Mouse (Mus musculus) stomach, postnatal 0 days (tissue): ENCODE measurements around the gene Olfr1162. TPM values are rescaled to one million over a fixed set of nuclear protein-coding genes. Genes with fewer than 3 reads are reported as not detected.
"Not testable (repeated sequence)": the region's sequence is repeated elsewhere in the genome, so short reads cannot be mapped to it uniquely, and the experiment has no call there.

ENCODE experiments used
- ATAC-seq: fragments of 200-750 bp; cut with Nextera tagmentation; 2 replicates; pipeline ENCODE4 v1.8.0; 2017; ENCODE audit not compliant: low FRiP score, low TSS enrichment
- DNase-seq: peaks from one replicate; pipeline ENCODE4 v3.0.0-alpha.2; 2016; ENCODE audit warnings: low spot score
- H3K27ac ChIP-seq: fragments of 300-500 bp; sonication (generic); replicated peaks from 2 replicates; pipeline ENCODE4 v1.5.1; 2014; ENCODE audit warnings: mild to moderate bottlenecking, control low read depth
- H3K27me3 ChIP-seq: fragments of 300-500 bp; sonication (generic); 2 replicates; pipeline ENCODE4 v1.6.1; 2014; ENCODE audit warnings: low read length; ENCODE audit not compliant: control insufficient read depth, insufficient read depth
- H3K36me3 ChIP-seq: fragments of 300-500 bp; sonication (generic); 2 replicates; pipeline ENCODE4 v1.6.1; 2014; ENCODE audit warnings: low read length, mixed read lengths; ENCODE audit not compliant: control insufficient read depth, insufficient read depth
- H3K4me1 ChIP-seq: fragments of 300-500 bp; sonication (generic); replicated peaks from 2 replicates; pipeline ENCODE4 v1.6.1; 2014; ENCODE audit warnings: antibody characterized with exemption; ENCODE audit not compliant: control insufficient read depth, insufficient read depth
- H3K4me2 ChIP-seq: fragments of 300-500 bp; sonication (generic); replicated peaks from 2 replicates; pipeline ENCODE4 v1.6.1; 2014; ENCODE audit warnings: low read depth, mild to moderate bottlenecking, control low read depth, moderate library complexity
- H3K4me3 ChIP-seq: fragments of 300-500 bp; sonication (generic); 2 replicates; pipeline ENCODE4 v1.5.1; 2014; ENCODE audit warnings: low read depth, low read length, control low read depth
- H3K9ac ChIP-seq: fragments of 300-500 bp; sonication (generic); 2 replicates; pipeline ENCODE4 v1.6.1; 2014; ENCODE audit warnings: mild to moderate bottlenecking, low read length, control low read depth, mixed read lengths
- H3K9me3 ChIP-seq: fragments of 300-500 bp; sonication (generic); 2 replicates; pipeline ENCODE4 v1.6.1; 2016; ENCODE audit warnings: low read length; ENCODE audit not compliant: control insufficient read depth
- CTCF ChIP-seq: IDR thresholded peaks from 2 replicates; pipeline ENCODE4 v1.5.1; 2016; ENCODE audit warnings: antibody characterized with exemption, low read depth, mild to moderate bottlenecking, moderate library complexity
- EP300 ChIP-seq: optimal IDR thresholded peaks from 2 replicates; pipeline ENCODE3; 2016; ENCODE audit warnings: antibody characterized with exemption
- WGBS: fragments of 180-500 bp; shearing (Covaris S2); extraction: QIAGEN DNeasy Blood & Tissue Kit; methylation state at CpG from one replicate; pipeline ENCODE4 v1.1.7; 2014; 5-methylcytosine and 5-hydroxymethylcytosine counted together
- polyA plus RNA-seq: library from polyadenylated mRNA; unstranded; fragments of >200 nt; fragmentation: Nextera tagmentation; extraction: Ambion mirVana; gene quantifications from 2 replicates; pipeline ENCODE4 v1.2.1, GENCODE M21; 2015

Olfr1162 gene
- 0.02 TPM in 1 of 2 replicates, not detected in the other for polyA plus RNA-seq

DNA sequence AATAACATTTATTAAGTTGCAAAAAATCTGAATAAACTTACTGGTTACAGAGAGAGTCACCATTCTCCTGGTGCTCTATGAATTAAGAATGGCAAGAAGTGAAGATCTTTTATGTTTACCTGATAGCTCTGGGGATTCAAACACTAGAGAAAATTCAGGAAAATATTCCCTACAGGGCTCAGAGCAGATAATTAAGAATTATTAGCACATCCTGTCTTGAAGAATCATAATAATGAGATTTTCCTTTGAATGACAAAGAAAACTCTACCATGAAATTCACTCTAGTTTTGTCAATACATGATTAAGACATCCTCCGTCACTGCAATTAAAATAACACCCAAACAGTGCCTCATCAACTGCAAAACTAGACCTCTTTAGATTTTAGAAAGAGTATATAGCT lies at the start of gene Olfr1162:
Olfr1162 (minus strand) TSS at position 101 of the 400 bp plus-strand sequence.
- Histone ChIP-seq H3K4me2 (no peak within 1 kb of the TSS), H3K4me3 (no peak within 1 kb of the TSS), H3K27ac (no peak within 1 kb of the TSS), H3K9ac (no peak within 1 kb of the TSS), H3K9me3 (no peaks in the 10 kb centered on the region), H3K4me1 (no peaks in the 10 kb centered on the region), H3K27me3 (no peaks in the 10 kb centered on the region), H3K36me3 (no peaks in the 10 kb centered on the region)
- WGBS = 82% methylated on average over 1 of the region's 1 CpGs
- no peak for ATAC-seq
- no peak for TF ChIP-seq EP300
- no peak for TF ChIP-seq CTCF
- DNase-seq = no peak

DNA sequence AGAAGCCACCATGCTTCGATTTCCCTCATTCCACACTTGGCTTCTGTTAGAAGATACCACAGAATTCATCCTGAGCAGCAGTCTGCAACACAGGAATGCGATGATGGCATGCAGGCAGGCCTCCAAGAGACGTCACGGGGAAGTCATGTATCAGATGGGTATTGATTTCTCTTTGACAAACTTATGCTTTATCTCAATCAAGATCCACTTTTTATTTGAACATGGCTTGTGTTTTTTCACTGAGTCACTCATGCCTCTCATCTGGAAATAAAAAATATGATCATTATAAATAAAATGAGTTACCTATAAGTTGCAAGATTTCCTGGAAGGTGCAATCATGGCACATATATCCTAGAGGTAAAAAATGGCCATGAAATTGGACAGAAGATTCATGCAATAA lies 42.9 kb upstream of the Olfr1162 start, which contains the start of gene Olfr1164:
Olfr1164 (minus strand) TSS at position 101 of the 400 bp plus-strand sequence.
- Histone ChIP-seq H3K4me2 (no peak within 1 kb of the TSS), H3K27ac (no peak within 1 kb of the TSS), H3K27me3 (no peaks in the 10 kb centered on the region), H3K9ac (no peak within 1 kb of the TSS), H3K9me3 (no peaks in the 10 kb centered on the region), H3K4me3 (no peak within 1 kb of the TSS), H3K4me1 (no peaks in the 10 kb centered on the region), H3K36me3 (no peaks in the 10 kb centered on the region)
- TF ChIP-seq EP300 = no peak
- TF ChIP-seq CTCF = no peak
- no peak for ATAC-seq
- DNase-seq = no peak
- 67% methylated on average over 4 of the region's 4 CpGs for WGBS

DNA sequence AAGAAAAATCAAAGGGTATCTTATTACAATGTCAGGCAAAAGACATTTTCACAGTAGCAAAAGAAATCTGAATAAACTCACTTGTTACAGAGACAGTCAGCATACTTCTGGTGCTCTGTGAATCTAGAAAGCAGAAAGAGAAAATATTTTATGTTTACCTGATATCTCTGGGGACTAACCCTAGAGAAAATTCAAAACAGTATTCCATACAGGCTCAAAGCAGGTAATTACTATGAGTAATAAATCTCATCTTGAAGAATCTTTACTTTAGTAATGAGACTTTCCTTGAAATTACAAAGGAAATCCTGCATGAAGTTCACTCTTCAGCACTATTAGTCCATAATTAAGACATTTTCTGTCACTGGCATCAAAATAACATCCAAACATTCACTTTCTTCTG lies 20.8 kb upstream of the Olfr1162 start, which contains the start of gene Olfr1163:
Olfr1163 (minus strand) TSS at position 101 of the 400 bp plus-strand sequence.
- no peak within 1 kb of the TSS for H3K9ac ChIP-seq
- ATAC-seq (no peak), DNase-seq (no peak)
- H3K36me3 ChIP-seq = no peaks in the 10 kb centered on the region
- H3K4me2 ChIP-seq = no peak within 1 kb of the TSS
- no peak within 1 kb of the TSS for H3K4me3 ChIP-seq
- TF ChIP-seq EP300 (no peak), CTCF (no peak)
- H3K27ac ChIP-seq = no peak within 1 kb of the TSS
- no peaks in the 10 kb centered on the region for H3K9me3 ChIP-seq
- H3K4me1 ChIP-seq = no peaks in the 10 kb centered on the region
- no peaks in the 10 kb centered on the region for H3K27me3 ChIP-seq

DNA sequence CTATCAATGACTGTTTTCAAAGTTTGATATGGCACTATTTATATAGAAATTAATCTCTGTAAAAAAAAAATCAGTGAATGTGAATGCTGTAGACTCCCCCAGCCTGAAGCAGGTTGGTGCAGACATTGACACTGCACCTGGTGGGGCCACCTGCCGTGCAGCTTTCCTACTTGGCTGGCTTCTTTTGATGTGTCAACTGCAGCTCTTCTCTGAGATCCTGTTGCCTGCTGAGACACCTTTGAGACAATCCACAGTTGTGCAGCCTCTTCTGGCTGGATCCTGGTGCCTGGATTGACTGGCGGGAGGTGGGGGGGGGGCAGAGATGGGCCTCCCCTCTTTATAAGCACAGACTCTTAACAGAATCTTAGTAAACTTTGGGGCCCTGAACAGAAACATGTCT lies 12.7 kb upstream of the Olfr1162 start:
- no peak for ATAC-seq
- H3K27ac ChIP-seq = no peak overlapping the region
- no peak for DNase-seq
- TF ChIP-seq EP300 (no peak), CTCF (no peak)
- H3K4me1 ChIP-seq = no peaks in the 10 kb centered on the region
- H3K9ac ChIP-seq = no peak overlapping the region
- H3K36me3 ChIP-seq = no peaks in the 10 kb centered on the region
- H3K4me3 ChIP-seq = no peak overlapping the region
- WGBS = 79% methylated on average over 2 of the region's 2 CpGs
- no peaks in the 10 kb centered on the region for H3K9me3 ChIP-seq
- no peak overlapping the region for H3K4me2 ChIP-seq
- no peaks in the 10 kb centered on the region for H3K27me3 ChIP-seq

DNA sequence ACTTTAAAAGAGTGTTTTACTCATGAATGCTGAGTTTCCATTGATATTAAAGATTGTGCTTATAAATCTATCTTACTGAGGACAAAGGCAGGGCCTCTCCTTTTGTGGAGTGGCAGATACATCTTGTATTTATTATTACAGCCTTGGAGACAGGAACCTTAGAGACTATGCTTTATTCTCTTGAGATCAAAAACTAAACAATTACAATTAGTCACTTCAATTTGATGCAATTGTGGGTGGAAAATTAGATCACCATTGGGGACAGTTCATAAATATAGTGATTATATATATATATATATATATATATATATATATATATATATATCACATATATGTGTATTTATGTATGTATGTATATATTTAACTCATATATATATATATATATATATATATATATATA lies 13.3 kb downstream of the Olfr1162 start, which contains the start of gene Olfr73:
Olfr73 (minus strand) TSS at position 101 of the 400 bp plus-strand sequence.
- Histone ChIP-seq H3K9ac (no peak within 1 kb of the TSS), H3K27me3 (no peaks in the 10 kb centered on the region), H3K4me1 (no peaks in the 10 kb centered on the region), H3K27ac (no peak within 1 kb of the TSS), H3K36me3 (no peaks in the 10 kb centered on the region), H3K4me2 (no peak within 1 kb of the TSS), H3K9me3 (no peaks in the 10 kb centered on the region), H3K4me3 (no peak within 1 kb of the TSS)
- no peak for DNase-seq
- ATAC-seq = no peak
- no peak for TF ChIP-seq CTCF

DNA sequence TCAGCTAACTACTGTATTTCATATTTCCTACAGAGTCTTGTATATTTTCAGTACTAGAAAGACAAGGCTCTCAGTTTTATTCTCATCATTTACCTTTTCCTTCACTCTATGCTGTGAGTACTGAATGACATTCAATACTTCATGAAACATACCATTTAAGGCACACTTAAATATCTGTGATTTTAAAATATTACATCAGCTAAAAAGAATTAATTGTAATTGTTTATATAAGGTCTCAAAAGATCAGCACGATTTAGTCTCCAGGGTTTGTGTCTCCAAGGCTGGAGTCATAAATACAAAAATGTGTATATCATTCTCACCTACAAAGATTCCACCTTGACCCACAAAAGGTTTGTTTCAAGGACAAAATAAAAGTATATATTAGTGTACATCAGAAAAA lies 28.5 kb downstream of the Olfr1162 start, which contains the start of gene Olfr1161:
Olfr1161 (plus strand) TSS at position 301 of the 400 bp plus-strand sequence.
- not testable (repeated sequence) for ATAC-seq, H3K4me2 ChIP-seq, H3K9me3 ChIP-seq, H3K4me1 ChIP-seq, H3K27me3 ChIP-seq, H3K9ac ChIP-seq, H3K27ac ChIP-seq, H3K36me3 ChIP-seq, H3K4me3 ChIP-seq, DNase-seq
- 68% methylated on average over 1 of the region's 1 CpGs for WGBS
